Mouse (Mus musculus): ENCODE measurements at regions not wholly inside any gene's neighbourhood (a gene's known extent, or its start where the extent isn't known, plus 50 kb on each side); places are given as distances from the start of the nearest gene placed in this dataset.
A peak's percentile ranks its signal among the peaks of the same experiment; 100 is the strongest.

GRCm38 (mm10) chr2:128313948-128314347 is 188.1 kb downstream of the Bcl2l11 start:
- no peak for ATAC-seq (replicated peaks; ENCODE audit: insufficient number of reproducible peaks, low FRiP score, low TSS enrichment)
- 50% methylated on average over 1 of the region's 1 CpGs for WGBS (ENCODE audit: insufficient replicate concordance)
- Histone ChIP-seq H3K9me3 (replicated peaks; ENCODE audit: control insufficient read depth, low read length) (no peaks in the 10 kb centered on the region), H3K4me3 (ENCODE audit: low read depth, low read length) (no peak overlapping the region), H3K36me3 (ENCODE audit: control insufficient read depth, insufficient read depth, low read length) (no peaks in the 10 kb centered on the region), H3K4me2 (no peak overlapping the region), H3K4me1 (ENCODE audit: control insufficient read depth, insufficient read depth, low read length) (peaks cover 30% of the 10 kb centered on the region), H3K27me3 (ENCODE audit: control insufficient read depth, insufficient read depth, low read length) (no peaks in the 10 kb centered on the region), H3K9ac (ENCODE audit: low read depth, low read length) (no peak overlapping the region), H3K27ac (ENCODE audit: low read depth, low read length) (no peak overlapping the region)

GRCm38 (mm10) chr2:128316516-128316915 is 190.7 kb downstream of the Bcl2l11 start:
- Histone ChIP-seq H3K36me3 (ENCODE audit: control insufficient read depth, insufficient read depth, low read length) (no peaks in the 10 kb centered on the region), H3K9ac (ENCODE audit: low read depth, low read length) (no peak overlapping the region), H3K9me3 (replicated peaks; ENCODE audit: control insufficient read depth, low read length) (no peaks in the 10 kb centered on the region), H3K27ac (ENCODE audit: low read depth, low read length) (no peak overlapping the region), H3K4me1 (ENCODE audit: control insufficient read depth, insufficient read depth, low read length) (peaks cover 39% of the 10 kb centered on the region), H3K27me3 (ENCODE audit: control insufficient read depth, insufficient read depth, low read length) (no peaks in the 10 kb centered on the region; the same call in 1 of the 2 replicates), H3K4me2 (no peak overlapping the region), H3K4me3 (ENCODE audit: low read depth, low read length) (no peak overlapping the region)
- WGBS (ENCODE audit: insufficient replicate concordance) = 44% methylated on average over 2 of the region's 2 CpGs
- ATAC-seq (replicated peaks; ENCODE audit: insufficient number of reproducible peaks, low FRiP score, low TSS enrichment) = no peak

- H3K27me3 ChIP-seq (ENCODE audit: control insufficient read depth, insufficient read depth, low read length) = no peaks in the 10 kb centered on the region; the same call in 1 of the 2 replicates
- 66% methylated on average over 4 of the region's 4 CpGs for WGBS (ENCODE audit: insufficient replicate concordance)
- no peak overlapping the region for H3K9ac ChIP-seq (ENCODE audit: low read depth, low read length)
- H3K4me3 ChIP-seq (ENCODE audit: low read depth, low read length) = no peak overlapping the region
- H3K27ac ChIP-seq (ENCODE audit: low read depth, low read length) = no peak overlapping the region
- H3K4me1 ChIP-seq (ENCODE audit: control insufficient read depth, insufficient read depth, low read length) = peaks cover 31% of the 10 kb centered on the region
- ATAC-seq (replicated peaks; ENCODE audit: insufficient number of reproducible peaks, low FRiP score, low TSS enrichment) = no peak
- no peaks in the 10 kb centered on the region for H3K36me3 ChIP-seq (ENCODE audit: control insufficient read depth, insufficient read depth, low read length)
- no peak overlapping the region for H3K4me2 ChIP-seq
- no peaks in the 10 kb centered on the region for H3K9me3 ChIP-seq (replicated peaks; ENCODE audit: control insufficient read depth, low read length)
Observed at GRCm38 (mm10) chr2:128318266-128318665, 192.4 kb downstream of the Bcl2l11 start.

GRCm38 (mm10) chr2:128318956-128319355 is 193.1 kb downstream of the Bcl2l11 start:
- Histone ChIP-seq H3K36me3 (ENCODE audit: control insufficient read depth, insufficient read depth, low read length) (no peaks in the 10 kb centered on the region), H3K4me2 (no peak overlapping the region), H3K4me3 (ENCODE audit: low read depth, low read length) (no peak overlapping the region), H3K9me3 (replicated peaks; ENCODE audit: control insufficient read depth, low read length) (no peaks in the 10 kb centered on the region), H3K9ac (ENCODE audit: low read depth, low read length) (no peak overlapping the region), H3K27me3 (ENCODE audit: control insufficient read depth, insufficient read depth, low read length) (no peaks in the 10 kb centered on the region; the same call in 1 of the 2 replicates), H3K4me1 (ENCODE audit: control insufficient read depth, insufficient read depth, low read length) (peaks cover 26% of the 10 kb centered on the region), H3K27ac (ENCODE audit: low read depth, low read length) (no peak overlapping the region)
- WGBS (ENCODE audit: insufficient replicate concordance) = 49% methylated on average over 5 of the region's 5 CpGs
- ATAC-seq (replicated peaks; ENCODE audit: insufficient number of reproducible peaks, low FRiP score, low TSS enrichment) = 0 out of 2 replicates have a peak, but pooled peaks have one; percentile 49

- Histone ChIP-seq H3K36me3 (ENCODE audit: control insufficient read depth, insufficient read depth, low read length) (no peaks in the 10 kb centered on the region), H3K9ac (ENCODE audit: low read depth, low read length) (no peak overlapping the region), H3K27me3 (ENCODE audit: control insufficient read depth, insufficient read depth, low read length) (no peaks in the 10 kb centered on the region; the same call in 1 of the 2 replicates), H3K4me1 (ENCODE audit: control insufficient read depth, insufficient read depth, low read length) (peaks cover 33% of the 10 kb centered on the region), H3K4me2 (no peak overlapping the region), H3K4me3 (ENCODE audit: low read depth, low read length) (no peak overlapping the region), H3K27ac (ENCODE audit: low read depth, low read length) (peak overlapping the region; percentile 50), H3K9me3 (replicated peaks; ENCODE audit: control insufficient read depth, low read length) (no peaks in the 10 kb centered on the region)
- WGBS (ENCODE audit: insufficient replicate concordance) = 35% methylated on average over 2 of the region's 2 CpGs
- ATAC-seq (replicated peaks; ENCODE audit: insufficient number of reproducible peaks, low FRiP score, low TSS enrichment) = no peak
Observed at GRCm38 (mm10) chr2:128321475-128321874, 195.6 kb downstream of the Bcl2l11 start.

- Histone ChIP-seq H3K27ac (ENCODE audit: low read depth, low read length) (no peak overlapping the region), H3K9me3 (replicated peaks; ENCODE audit: control insufficient read depth, low read length) (no peaks in the 10 kb centered on the region), H3K9ac (ENCODE audit: low read depth, low read length) (no peak overlapping the region), H3K36me3 (ENCODE audit: control insufficient read depth, insufficient read depth, low read length) (no peaks in the 10 kb centered on the region), H3K4me1 (ENCODE audit: control insufficient read depth, insufficient read depth, low read length) (peaks cover 21% of the 10 kb centered on the region), H3K4me3 (ENCODE audit: low read depth, low read length) (no peak overlapping the region), H3K27me3 (ENCODE audit: control insufficient read depth, insufficient read depth, low read length) (no peaks in the 10 kb centered on the region; the same call in 1 of the 2 replicates), H3K4me2 (no peak overlapping the region; the same call in 1 of the 2 replicates)
- 20% methylated on average over 13 of the region's 13 CpGs for WGBS (ENCODE audit: insufficient replicate concordance)
- ATAC-seq (replicated peaks; ENCODE audit: insufficient number of reproducible peaks, low FRiP score, low TSS enrichment) = no peak
Observed at GRCm38 (mm10) chr2:128324256-128325096, 198.6 kb downstream of the Bcl2l11 start.

GRCm38 (mm10) chr2:128325097-128325421 is 199.2 kb downstream of the Bcl2l11 start:
- Histone ChIP-seq H3K9ac (ENCODE audit: low read depth, low read length) (no peak overlapping the region), H3K36me3 (ENCODE audit: control insufficient read depth, insufficient read depth, low read length) (no peaks in the 10 kb centered on the region), H3K27ac (ENCODE audit: low read depth, low read length) (no peak overlapping the region), H3K4me1 (ENCODE audit: control insufficient read depth, insufficient read depth, low read length) (peaks cover 21% of the 10 kb centered on the region), H3K27me3 (ENCODE audit: control insufficient read depth, insufficient read depth, low read length) (no peaks in the 10 kb centered on the region; the same call in 1 of the 2 replicates), H3K4me3 (ENCODE audit: low read depth, low read length) (no peak overlapping the region), H3K9me3 (replicated peaks; ENCODE audit: control insufficient read depth, low read length) (no peaks in the 10 kb centered on the region), H3K4me2 (no peak overlapping the region)
- no peak for ATAC-seq (replicated peaks; ENCODE audit: insufficient number of reproducible peaks, low FRiP score, low TSS enrichment)
- 82% methylated on average over 4 of the region's 4 CpGs for WGBS (ENCODE audit: insufficient replicate concordance)

GRCm38 (mm10) chr2:128325456-128325855 is 199.6 kb downstream of the Bcl2l11 start:
- H3K9ac ChIP-seq (ENCODE audit: low read depth, low read length) = no peak overlapping the region
- no peak overlapping the region for H3K4me3 ChIP-seq (ENCODE audit: low read depth, low read length)
- H3K27ac ChIP-seq (ENCODE audit: low read depth, low read length) = no peak overlapping the region
- H3K27me3 ChIP-seq (ENCODE audit: control insufficient read depth, insufficient read depth, low read length) = no peaks in the 10 kb centered on the region; the same call in 1 of the 2 replicates
- no peak for ATAC-seq (replicated peaks; ENCODE audit: insufficient number of reproducible peaks, low FRiP score, low TSS enrichment)
- H3K4me2 ChIP-seq = no peak overlapping the region
- no peaks in the 10 kb centered on the region for H3K36me3 ChIP-seq (ENCODE audit: control insufficient read depth, insufficient read depth, low read length)
- WGBS (ENCODE audit: insufficient replicate concordance) = 79% methylated on average over 4 of the region's 4 CpGs
- H3K9me3 ChIP-seq (replicated peaks; ENCODE audit: control insufficient read depth, low read length) = no peaks in the 10 kb centered on the region
- peaks cover 21% of the 10 kb centered on the region for H3K4me1 ChIP-seq (ENCODE audit: control insufficient read depth, insufficient read depth, low read length)

GRCm38 (mm10) chr2:128330833-128331232 is 205.0 kb downstream of the Bcl2l11 start:
- 80% methylated on average over 9 of the region's 9 CpGs for WGBS (ENCODE audit: insufficient replicate concordance)
- Histone ChIP-seq H3K4me3 (ENCODE audit: low read depth, low read length) (no peak overlapping the region), H3K27me3 (ENCODE audit: control insufficient read depth, insufficient read depth, low read length) (no peaks in the 10 kb centered on the region), H3K4me1 (ENCODE audit: control insufficient read depth, insufficient read depth, low read length) (peaks cover 19% of the 10 kb centered on the region), H3K27ac (ENCODE audit: low read depth, low read length) (no peak overlapping the region), H3K9me3 (replicated peaks; ENCODE audit: control insufficient read depth, low read length) (no peaks in the 10 kb centered on the region), H3K9ac (ENCODE audit: low read depth, low read length) (no peak overlapping the region), H3K36me3 (ENCODE audit: control insufficient read depth, insufficient read depth, low read length) (no peaks in the 10 kb centered on the region), H3K4me2 (no peak overlapping the region)
- ATAC-seq (replicated peaks; ENCODE audit: insufficient number of reproducible peaks, low FRiP score, low TSS enrichment) = no peak
